Mouse (Mus musculus) cerebral cortex, adult 2 months (tissue): ENCODE data around the gene Vstm4.

Source experiments
- WGBS: fragments of 180-500 bp; shearing (Covaris S2); methylation state at CpG from one replicate; pipeline ENCODE4 v1.1.7; 2018; 5-methylcytosine and 5-hydroxymethylcytosine counted together

Gene Vstm4

GRCm38 (mm10) chr14:32856681-32857328 lies at the start of gene Vstm4:
Gene Vstm4, plus strand, starts transcription at chr14:32856756.
- WGBS, result 3% methylated on average over 68 of the region's 68 CpGs

DNA sequence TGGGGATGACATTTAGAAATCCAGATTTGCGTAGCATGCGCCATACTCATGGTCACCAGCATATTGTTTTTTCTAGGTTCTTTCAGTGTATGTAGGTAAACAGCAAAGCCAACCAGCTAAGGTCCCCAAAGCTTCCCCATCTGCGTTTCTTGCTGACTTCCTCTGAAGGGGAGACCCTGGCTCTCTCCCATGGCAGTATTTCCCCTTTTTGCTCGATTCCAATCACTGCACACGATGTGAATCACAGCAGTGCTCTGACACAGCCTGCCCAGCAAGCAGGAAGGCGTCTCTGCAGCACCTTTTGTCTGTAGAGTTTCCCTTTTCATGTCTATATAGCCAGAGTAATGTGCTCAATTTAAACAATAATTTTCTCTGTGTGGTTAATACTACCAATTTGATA lies 44.1 kb upstream of the Vstm4 start:
- WGBS, result 74% methylated on average over 6 of the region's 6 CpGs

DNA sequence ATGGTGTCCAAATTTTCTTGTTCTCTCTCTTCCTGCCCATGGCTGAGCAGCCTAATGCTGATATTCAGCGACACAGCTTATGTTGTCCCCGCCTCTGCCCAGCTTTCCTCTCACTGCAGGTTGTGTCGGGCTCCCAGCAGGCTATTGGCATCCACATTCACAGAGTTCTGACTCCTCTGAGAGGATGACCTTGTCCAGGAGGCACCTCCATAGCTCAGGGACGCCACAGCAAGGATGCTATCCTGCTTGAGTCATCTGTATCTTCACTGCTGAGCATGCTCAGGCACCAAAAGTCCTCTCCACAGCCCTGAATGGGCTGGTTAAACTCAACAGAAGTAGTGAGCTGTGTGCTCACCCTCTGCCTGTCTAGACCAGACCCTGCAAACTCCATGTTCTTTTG lies 41.6 kb upstream of the Vstm4 start:
- WGBS, result 79% methylated on average over 4 of the region's 4 CpGs

GRCm38 (mm10) chr14:32816533-32816932 lies 40.0 kb upstream of the Vstm4 start:
- WGBS, result 83% methylated on average over 4 of the region's 4 CpGs

GRCm38 (mm10) chr14:32817258-32817657 lies 39.3 kb upstream of the Vstm4 start:
- 66% methylated on average over 7 of the region's 7 CpGs for WGBS

GRCm38 (mm10) chr14:32819297-32819696 lies 37.3 kb upstream of the Vstm4 start:
- 68% methylated on average over 1 of the region's 1 CpGs for WGBS

DNA sequence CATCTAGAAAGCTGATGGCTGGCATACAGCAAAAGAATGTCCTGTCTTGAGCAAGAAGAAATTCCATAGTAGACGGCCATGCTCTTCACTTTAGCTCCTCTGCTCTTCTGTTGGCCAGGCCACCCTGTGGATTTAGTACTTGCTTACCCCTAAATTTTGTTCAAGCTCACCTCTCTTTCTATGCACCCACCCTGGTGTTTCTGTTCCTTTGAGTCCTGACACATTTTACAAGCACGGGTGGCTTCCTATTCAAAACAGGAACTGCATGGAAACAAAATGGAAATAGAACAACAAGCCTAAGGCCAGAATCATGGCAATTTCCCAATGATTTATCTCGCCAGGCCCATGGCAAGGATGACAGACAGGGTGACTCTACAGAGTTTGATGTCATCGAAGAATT lies 33.7 kb upstream of the Vstm4 start:
- WGBS, result 76% methylated on average over 4 of the region's 4 CpGs

DNA sequence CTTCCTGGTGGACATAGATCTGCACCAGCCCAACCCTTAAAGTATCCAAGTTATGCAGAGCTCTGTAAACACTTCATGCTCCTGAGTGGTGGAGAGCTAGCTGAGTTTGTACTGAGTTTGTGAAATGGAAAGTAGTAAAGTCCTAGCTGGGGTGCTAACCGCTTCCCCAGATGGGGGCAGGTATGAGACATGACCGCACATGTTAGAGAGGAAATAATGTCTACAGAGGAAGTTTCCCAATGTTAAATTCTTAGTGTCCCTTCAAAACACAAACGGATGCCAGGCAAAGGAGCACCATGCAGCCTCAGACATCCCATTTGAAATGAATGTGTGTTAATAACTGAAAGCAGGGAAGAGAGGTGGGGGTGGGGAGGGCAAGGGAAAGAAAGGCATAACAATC lies 32.7 kb upstream of the Vstm4 start:
- 83% methylated on average over 3 of the region's 3 CpGs for WGBS

GRCm38 (mm10) chr14:32824267-32825150 lies 32.0 kb upstream of the Vstm4 start:
- 76% methylated on average over 14 of the region's 14 CpGs for WGBS

DNA sequence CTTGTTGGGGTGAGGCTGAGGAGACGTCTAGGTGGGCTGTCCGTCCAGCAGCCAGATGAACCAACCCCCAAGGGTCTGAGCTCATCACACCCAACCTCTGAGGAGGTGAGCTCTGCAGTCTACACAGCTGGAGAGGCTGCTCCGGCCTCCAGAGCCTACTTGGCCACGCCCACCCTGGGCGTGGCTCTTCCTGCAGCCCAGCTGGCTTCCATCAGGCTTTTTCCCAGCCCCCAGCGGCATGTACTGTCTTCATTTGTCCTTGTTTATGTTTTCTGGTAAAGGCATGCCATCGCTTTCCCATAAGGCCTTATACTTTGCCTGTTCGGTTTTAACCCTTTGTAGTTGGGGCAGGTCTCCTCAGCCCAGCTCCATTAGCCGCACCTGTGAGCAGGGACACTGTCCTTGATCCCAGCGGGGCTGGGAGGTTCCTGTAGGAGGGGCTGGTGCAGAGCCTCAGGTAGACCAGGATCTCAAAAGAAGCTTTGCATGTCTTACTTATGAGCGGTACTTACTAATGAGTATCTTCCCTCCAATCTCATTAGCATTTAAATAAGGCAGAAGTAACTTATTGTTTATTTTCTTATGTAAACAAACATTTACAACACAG lies 31.0 kb upstream of the Vstm4 start:
- 34% methylated on average over 11 of the region's 11 CpGs for WGBS

- WGBS, result 80% methylated on average over 4 of the region's 4 CpGs
Measured at GRCm38 (mm10) chr14:32827165-32827564, 29.4 kb upstream of the Vstm4 start.

DNA sequence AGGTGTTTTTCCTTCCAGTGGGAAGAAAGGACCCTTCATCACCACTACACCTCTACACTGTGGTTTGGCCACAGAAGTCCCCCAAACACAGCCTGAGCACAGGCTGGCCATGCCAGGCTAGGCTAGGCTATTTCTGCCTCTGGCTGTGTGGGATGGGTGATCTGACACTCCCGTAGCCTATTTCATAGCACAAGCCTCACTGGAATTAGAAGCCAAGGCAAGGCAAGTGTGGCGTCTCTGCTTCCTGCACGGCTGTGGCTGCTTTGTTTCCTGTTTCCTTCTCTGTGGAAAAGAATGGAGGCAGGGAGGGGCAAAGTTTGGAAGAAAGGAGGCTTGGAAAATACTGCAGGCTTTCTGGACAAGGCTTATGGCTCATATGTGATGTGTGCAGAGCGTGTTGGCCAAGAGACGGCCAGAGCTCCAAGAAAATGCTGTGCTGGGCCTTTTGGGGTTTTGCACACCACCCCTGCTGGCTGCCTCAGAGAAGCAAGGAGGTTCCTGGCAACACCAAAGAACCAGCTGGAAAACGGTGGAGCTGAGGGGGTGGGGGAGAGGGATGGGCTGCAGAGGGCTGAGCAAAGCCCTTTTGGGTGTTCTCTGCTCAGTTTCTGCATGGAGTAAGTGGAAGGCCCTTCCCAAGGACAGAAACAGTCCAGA lies 28.4 kb upstream of the Vstm4 start:
- WGBS, result 22% methylated on average over 6 of the region's 6 CpGs

DNA sequence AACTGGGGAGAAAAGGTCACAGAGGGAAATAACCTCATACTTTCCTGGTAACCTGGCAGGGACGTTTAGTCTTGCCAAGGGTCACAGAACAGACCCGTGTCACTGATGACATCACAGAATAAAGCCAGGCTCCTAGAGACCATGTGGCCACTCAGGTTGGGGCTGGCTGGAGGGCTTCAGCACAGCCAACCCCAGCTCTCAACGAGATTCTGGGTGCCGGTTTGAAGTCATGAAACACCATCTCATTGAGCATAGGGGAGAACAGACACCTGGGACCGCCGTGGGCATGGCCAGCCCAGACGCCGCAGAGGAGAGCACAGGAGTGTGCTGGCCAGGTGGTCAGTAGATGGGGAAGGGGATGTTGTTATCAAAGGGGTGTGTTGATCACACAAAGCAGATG lies 22.7 kb upstream of the Vstm4 start, which contains the start of gene Fam170b:
Fam170b (plus strand) TSS at position 116 of the 400 bp plus-strand sequence.
- WGBS, result 83% methylated on average over 8 of the region's 8 CpGs

- WGBS, result 86% methylated on average over 14 of the region's 14 CpGs
Measured at GRCm38 (mm10) chr14:32835181-32835580, 21.4 kb upstream of the Vstm4 start.

DNA sequence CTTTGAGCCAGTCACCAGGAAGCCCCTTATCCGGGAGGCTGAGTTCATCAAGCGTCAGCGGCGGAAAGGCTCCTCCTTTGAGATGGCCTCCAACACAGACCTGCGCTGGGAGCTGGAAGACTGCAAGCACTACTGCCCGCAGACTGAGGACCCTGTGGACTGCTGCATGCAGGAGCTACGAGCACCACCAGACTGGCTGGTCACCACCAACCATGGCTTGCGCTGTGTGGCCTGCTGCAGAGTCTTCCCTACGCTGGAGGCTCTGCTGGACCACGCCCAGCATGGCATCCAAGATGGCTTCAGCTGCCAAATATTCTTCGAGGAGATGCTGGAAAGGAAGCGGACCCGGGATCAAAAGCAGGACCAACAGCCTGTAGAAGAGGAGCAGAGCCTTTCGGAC lies 21.0 kb upstream of the Vstm4 start:
- WGBS, result 82% methylated on average over 14 of the region's 14 CpGs

DNA sequence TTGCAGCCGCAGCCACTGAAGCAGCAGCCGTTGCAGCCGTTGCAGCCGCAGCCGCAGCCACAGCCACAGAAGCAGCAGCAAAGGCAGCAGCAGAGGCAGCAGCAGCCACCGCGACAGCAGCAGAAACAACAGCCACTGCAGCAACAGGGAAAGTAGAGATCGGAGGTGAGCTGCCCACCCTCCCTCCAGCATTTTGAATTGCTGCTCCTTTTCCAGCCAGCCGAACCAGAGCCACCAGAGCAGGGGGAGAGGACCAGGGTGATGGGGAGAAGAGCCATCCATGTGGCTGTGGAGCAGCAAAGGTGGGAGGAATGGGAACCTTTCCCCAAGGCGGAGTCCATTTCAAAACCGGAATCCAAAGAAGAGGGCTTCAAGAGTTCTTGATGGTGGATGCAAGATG lies 20.4 kb upstream of the Vstm4 start:
- WGBS, result 97% methylated on average over 11 of the region's 11 CpGs

- 97% methylated on average over 4 of the region's 4 CpGs for WGBS
Measured at GRCm38 (mm10) chr14:32854059-32854458, 2.5 kb upstream of the Vstm4 start.

GRCm38 (mm10) chr14:32856246-32856645 lies 310 bp upstream of the Vstm4 start:
- WGBS, result 43% methylated on average over 5 of the region's 5 CpGs

DNA sequence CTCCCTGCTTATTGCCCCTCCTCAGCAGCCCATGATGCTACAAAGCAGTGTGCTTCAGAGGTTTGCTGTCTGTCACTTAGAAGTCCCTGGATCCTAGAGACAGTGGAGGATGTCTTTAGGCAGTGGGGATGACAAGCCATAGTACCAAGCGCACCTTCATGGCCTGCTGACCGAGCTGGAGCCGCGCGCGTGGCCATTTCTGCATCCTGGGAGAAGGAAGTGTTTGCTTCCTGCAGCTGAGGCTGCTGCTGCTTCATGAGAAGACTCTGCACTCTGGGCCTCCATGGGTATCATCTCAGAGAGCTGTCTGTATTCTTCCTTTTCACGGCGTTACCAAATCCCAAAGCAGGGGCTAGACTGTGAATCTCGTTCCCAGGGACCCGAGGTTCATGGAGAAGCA lies 1.8 kb downstream of the Vstm4 start:
- 90% methylated on average over 10 of the region's 10 CpGs for WGBS

DNA sequence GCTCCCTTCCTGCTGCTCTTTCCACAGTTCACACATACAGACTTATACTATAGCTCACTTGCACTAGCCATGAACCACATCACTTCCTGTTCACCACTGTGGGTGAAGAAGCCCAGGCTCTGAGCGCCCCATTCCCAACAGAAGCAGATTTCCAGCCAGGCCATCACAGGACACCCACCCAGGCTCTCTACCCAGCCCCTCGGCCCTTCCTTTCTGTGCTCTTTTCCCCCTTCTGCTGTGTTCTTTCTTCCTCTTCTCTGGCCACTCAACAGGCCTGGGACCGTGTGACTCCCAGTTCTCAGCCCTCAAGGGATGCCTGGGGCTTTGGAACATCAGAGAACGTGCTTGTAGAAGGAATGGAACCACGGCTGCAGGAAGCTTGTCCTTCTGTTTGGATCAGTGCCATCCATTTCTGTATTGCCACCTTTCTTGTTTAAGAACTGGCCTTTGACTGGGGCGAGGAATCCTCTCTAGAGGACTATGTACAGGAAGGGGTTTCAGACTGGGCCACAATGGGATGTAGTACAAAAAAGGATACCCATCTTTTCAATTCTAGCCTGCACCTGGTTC lies 2.5 kb downstream of the Vstm4 start:
- 77% methylated on average over 6 of the region's 6 CpGs for WGBS

GRCm38 (mm10) chr14:32859831-32860569 lies 3.4 kb downstream of the Vstm4 start:
- WGBS, result 76% methylated on average over 11 of the region's 11 CpGs
